Mouse (Mus musculus): ENCODE measurements around the gene Smyd2.

DNA sequence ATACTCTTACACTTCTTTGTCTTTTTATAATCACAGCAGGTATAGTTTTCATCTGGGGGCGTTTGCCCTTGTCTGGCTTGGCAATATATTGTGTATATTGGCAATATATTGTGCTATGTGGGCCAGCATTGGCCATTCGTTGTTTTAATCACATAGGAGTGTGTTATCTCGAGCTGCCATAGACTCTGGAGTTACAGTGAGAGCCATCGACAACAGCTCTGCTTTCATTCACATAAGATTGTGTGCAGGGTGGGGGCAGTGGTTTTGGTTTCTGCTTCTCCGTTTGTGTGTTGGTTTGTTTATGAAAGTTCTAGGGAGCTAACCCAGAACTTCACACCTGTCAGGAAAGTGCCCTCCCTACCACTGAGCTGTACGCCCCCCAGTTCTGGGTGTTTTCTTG lies 55.5 kb downstream of the Smyd2 start:
- no peak for TF ChIP-seq POLR2A (IDR thresholded peaks at IDR 0.05; ENCODE audit: extremely low read depth, insufficient read depth, low read length)
- TF ChIP-seq CTCF (IDR thresholded peaks at IDR 0.05; ENCODE audit: low read depth, low read length) = no peak

Measured in liver, adult 2 months (tissue).